14 mouse cellular contexts compared by ENCODE assay signal in the genomic region with DNA sequence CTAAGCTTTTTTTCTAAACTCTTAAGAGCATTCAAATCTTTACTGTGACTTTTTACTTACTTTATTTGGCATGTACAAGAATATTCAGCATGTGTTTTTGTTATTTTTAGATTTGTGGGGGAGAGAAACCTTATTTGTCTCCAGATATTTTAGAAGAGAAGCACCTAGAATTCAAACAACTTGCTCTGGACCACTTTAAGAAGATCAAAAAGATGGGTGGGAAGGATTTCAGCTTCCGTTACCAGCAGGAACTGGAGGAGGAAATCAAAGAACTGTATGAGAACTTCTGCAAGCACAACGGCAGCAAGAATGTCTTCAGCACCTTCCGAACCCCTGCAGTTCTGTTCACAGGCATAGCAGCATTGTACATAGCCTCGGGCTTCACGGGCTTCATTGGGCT.
"Had no signal": no experiment of that assay in that cellular context is flagged by ENCODE, and none has a peak within 500 bp of the region (broad histone marks: within the 10 kb centered on the region; RNA-seq: fewer than 3 reads in every experiment).

No protein-coding gene starts in this region.

- H3K9ac ChIP-seq: liver, embryonic 13.5 days had no signal

- H3K9me3 ChIP-seq: liver, embryonic 13.5 days had no signal

- H3K4me2 ChIP-seq: liver, embryonic 13.5 days; midbrain, embryonic 11.5 days had no signal

- H3K27me3 ChIP-seq: liver, embryonic 13.5 days had no signal

- H3K4me1 ChIP-seq: liver, embryonic 13.5 days had no signal

- DNase-seq: kidney, adult 11 months; kidney, adult 9 months; kidney, postnatal 14 days; kidney, postnatal 4 days; layer of hippocampus, postnatal 36 days; liver, embryonic 13.5 days; lung, adult 2 months; lung, postnatal 14 days; lung, postnatal 4 days; midbrain, embryonic 14.5 days; thymus, adult 2 months; thymus, postnatal 14 days; thymus, postnatal 4 days had no signal

- H3K27ac ChIP-seq: liver, embryonic 13.5 days had no signal

- H3K4me3 ChIP-seq: liver, embryonic 13.5 days had no signal
